Mouse (Mus musculus) cerebellum, adult 9-11 months (tissue): ENCODE results near the gene Dbt.
"Not testable (repeated sequence)": the region's sequence is repeated elsewhere in the genome, so short reads cannot be mapped to it uniquely, and the experiment has no call there.

Experiments
- DNase-seq: peaks from one replicate; pipeline ENCODE4 v3.0.0; 2022

Gene Dbt

DNA sequence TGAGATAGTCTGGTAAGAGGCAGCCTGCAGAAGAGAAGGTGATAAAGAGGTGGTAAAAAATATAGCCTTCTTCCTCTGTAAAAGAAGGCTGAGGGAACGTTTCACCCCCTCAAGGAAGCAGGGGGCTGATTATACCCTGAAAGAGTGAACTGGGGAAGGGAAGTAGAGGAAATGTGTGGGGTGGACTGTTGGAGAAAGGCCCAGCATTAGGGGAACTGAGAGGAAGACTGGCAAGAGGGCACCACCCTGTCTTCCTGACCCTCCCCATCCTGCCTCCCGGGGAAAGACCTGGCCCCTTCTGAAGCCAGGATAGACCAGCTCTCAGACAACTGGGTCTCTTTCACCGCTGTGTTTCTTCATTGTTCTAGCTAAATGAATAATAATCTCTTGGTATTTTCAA, 29.7 kb downstream of the Dbt start:
- no peak for DNase-seq

DNA sequence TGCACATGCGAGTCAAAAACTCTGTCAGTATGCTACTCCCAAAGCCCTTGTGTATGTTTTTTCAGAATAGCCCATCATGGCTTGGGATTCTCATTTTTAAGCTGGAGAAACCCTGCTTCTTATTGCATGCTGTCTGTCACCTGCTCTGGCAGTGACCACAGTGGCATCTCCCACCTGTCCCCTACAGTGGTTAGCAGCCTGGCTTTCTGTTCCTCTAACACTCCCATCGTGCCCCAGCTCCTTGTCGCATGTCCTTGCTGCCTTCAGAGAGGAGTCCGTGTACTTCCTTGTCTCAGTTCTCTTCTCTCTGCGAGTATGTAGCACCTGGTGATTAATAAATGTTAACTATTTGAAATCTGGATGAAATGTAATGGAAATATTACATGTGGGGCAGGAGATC, 34.6 kb downstream of the Dbt start:
- no peak for DNase-seq

DNA sequence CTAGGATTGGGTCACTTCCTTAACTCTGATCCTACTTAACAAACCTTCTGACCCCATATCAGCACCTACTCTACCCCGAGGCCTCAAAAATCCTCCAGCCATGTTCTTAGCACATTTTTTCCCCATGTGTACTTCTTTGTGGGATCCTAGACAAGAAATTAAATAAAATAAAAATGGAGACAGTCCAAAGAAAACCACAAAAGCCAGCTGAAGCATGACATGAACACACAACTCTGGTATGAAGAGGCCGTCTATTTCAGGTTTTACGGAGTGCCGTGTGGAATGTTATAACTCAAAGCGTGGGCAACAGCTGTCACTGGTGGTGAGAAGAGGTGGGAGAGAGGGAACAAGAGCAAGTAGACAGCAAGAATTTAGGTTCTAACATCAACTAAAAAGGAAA, 38.5 kb downstream of the Dbt start:
- DNase-seq: no peak

DNA sequence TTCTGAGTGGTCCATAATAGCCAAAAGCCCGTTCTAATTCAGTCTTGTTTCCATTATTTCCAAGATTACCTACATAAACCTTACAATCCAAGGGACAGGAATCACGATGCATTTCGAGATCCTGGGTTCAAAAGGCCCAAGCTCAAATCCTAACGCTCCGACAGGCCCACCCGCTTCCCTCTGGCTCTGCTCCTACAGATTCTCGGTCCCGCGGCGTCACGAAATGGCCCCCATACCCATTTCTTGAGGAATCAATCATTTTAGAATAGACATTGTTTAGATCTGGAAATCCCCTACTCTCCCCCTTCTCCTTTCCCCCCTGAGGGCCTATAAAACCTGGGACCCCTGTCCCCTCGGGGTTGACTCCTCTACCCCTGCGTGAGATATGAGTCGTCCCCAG, 48.4 kb downstream of the Dbt start:
- not testable (repeated sequence) for DNase-seq

DNA sequence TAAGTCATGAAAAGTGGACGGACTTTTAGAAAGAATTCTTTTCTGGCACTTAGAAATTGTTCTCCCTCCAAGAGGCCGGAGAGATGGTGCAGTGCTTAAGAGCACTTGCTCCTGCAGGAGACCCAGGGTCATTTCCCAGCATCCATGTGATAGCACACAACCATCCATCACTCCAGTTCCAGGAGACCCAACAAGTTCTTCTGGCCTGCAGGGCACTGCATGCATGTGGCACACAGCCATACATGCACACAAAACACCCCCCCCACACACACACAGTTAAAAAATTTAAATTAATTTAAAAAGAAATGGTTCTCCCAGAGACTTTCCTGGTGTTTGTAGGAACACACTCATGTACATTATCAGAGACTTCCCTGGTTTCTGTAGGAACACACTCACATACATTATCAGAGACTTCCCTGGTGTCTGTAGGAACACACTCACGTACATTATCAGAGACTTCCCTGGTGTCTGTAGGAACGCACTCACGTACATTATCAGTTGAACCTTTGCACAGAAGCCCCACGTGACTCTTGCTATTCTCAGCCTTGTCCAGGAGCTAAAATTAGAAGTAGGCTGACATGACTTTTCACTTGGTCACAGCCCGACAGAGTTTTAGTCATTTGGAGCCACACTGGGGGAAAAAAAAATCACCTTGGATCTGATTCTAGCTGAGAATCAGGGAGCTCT, 49.7 kb downstream of the Dbt start, which contains the start of gene Lrrc39:
Gene Lrrc39 (plus strand): TSS at position 566 of the 687 bp plus-strand sequence.
- no peak for DNase-seq

DNA sequence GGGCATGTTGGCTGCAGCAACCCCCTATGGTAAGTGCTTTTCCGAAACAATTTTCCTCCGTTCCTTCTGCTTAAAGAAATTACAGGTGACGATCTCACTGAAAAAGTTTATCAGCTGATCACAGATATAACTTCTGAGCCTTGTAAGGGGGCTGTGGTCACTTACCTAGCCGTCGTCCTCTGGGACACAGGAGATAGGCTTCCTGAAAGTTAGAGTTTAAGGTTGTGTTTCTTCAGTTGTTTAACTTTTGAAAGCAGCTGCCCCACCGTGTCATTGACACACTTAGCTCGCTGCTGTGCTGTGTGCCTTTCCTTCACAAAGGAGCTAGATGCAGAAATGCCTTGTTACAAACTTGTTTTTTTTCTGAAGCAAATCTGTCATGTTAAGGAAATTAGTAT, 50.2 kb downstream of the Dbt start:
- no peak for DNase-seq

DNA sequence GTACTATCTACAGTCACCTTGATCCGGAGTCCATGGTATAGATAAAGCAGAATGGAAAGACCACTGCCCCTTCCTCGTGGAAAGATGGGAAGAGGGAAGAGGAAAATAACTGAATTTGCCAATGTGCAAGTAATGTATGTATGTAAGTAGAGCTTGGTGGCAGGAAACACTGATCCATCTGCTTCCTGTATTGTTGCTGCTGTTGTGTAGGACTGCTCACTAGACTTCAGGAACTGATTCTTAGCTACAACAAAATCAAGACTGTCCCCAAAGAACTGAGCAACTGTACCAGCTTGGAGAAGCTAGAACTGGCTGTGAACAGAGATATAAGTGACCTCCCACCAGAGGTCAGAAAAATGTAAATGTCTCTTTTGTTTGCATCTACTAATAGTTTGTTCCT, 57.8 kb downstream of the Dbt start:
- DNase-seq: no peak

DNA sequence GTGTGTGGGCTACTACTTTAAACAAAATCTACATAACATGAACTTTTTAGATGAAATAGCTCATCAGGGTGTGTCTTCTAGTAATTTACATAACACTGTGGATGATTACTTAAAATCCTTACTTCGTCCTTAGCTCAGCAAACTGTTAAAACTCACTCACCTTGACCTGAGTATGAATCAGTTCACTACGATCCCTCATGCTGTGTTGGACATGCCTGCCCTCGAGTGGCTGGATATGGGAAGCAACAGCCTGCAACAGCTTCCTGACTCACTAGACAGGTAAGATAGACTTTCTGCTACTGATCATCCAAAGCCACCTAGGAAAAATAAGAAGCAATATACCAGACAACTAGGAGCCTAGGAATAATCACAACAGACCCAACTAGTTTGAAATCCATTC, 64.4 kb downstream of the Dbt start:
- no peak for DNase-seq

DNA sequence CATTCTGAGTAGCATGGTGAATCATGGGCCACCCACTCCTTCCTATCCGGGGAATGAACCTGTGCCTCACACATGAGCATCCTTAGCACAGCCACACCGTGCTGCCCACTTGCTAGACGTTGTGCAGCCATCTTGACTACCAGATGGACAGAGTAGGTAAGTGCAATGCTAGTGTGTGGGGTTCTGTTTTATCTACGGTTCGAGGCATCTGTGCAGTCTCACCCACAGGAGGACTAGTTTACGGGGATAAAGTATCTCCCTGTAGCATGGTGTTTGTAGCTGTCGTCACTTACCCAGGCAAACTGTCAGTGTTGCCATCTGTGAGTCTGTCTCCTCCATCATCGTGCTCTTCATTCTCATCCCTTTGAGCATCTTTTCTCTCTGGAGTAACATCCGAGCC, 69.3 kb downstream of the Dbt start:
- no peak for DNase-seq

DNA sequence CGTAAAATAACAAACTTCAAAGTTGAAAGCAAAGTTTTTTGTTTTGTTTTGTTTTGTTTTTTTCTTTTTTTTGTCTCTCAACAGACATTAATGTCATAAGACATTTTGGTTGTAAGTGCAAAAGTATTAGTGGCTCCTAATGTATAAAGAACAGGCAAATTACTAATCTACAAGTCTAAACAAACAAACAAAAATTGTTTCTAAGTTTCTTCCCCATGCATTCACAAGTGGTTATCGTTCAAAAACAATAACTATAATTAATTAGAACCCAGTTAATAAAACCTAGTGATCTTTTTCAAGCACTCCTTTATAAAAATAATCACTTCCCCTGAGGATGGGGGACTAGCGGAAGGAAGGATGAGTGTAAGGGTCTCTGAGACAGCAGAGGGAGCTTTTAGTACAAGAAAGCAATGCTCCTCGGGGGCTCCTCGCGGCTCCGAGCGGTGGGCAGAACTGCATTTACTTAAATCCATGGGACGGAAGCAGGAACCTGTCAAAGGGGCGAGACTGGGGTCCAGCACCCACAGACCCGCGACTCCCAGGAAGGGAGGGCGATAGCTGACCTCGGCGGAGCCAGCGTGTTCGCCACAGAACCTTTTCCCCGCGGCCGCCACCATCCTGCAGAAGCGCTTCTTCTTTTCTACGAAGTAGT, 81.3 kb downstream of the Dbt start:
- DNase-seq: no peak

DNA sequence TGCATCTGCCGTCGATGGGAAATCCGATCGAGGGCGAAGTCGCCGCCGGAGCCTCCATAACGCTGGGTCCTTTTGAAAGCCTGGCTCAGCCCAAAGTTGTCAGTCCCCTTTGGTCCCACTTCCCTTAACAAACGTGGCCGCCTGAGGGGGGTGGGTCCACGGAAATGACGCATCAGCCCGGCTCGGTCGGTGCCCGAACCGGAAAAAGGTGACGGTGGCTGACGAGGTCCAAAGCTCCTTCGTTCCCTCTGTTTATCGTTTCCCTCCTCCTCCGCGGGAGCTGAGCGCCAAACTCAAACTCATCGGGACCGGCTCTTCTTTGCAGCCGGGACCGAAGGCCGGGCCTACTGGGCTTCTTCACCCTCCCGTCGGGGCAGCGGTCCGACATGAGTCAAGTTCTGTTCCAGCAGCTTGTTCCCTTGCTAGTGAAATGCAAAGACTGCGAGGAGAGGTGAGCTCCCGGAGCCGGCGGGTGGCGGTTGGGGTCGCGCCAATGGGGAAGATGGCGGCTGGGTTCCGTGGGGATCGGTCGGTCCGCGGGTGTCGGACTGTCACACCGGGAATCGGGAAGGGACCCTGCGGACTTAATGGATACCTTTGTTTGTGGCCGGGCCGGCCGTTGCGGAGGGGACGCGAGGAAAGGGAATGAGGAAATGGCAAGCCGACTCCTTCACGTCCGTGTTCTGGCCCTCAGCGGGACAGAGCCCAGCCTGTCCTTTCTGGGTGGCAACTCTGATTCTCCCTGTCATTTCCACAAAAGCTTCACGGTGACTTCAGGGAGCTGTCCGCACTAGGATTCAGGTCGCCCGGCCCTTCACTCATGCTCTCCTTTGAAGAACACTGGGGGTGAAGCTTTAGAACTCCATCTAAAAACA, 82.1 kb downstream of the Dbt start, which contains the start of gene Sass6:
Gene Sass6 (plus strand): TSS at position 255 of the 875 bp plus-strand sequence.
- DNase-seq: peak; percentile 96

DNA sequence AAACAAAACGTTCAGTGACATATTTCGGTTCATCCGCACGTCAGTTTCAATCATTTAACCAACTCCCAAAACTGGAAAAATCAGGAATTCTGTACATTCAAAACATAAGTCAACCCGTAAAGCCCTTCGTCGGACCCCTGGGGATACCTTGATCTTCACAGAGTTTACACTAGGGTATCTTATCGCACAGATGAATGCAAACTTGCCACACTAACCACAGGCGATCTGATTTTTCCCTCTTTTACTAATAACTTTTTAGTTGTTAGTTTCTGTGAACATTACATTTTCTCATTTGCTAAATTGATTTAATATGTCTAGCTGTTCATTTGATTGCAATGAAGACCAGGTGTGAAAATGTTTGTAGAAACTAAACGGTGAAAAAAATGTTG, 82.7 kb downstream of the Dbt start:
- peak; percentile 13 for DNase-seq
